17 mouse cellular contexts compared by ENCODE assay signal in the genomic region with DNA sequence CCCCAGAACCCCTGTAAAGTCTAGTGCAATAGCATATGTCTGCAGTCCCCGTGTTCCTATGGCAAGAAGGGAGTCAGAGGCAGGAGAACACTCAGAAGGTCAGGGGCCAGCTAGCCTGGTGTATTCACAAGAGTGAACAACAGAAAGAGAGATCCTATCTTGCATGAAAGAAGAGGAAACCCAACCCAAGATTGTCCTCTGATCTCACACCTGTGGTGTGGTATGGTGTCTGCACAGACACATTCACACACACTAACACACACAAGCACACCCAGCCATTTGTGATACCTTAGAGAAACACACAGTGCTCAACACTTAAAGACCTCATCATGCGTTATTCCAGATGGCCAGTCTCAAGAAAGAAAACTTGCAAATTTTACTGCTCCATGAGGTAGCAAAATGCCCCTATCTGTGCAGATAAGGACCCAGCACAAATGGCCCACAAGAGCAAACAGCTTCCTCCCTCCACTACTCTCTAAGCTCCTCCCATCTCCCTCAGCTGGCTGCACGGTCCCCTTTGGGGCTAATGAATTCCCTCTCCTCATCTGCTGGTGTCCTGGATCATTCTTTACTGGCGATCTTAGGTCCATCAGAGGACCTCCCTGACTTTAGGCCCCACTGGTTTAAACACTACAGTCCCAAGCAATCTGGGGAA.
DNase-seq lines count a peak whose midpoint lies in the region; ATAC-seq and TF ChIP-seq lines count a peak whose summit lies in the region.
"Had no signal": no experiment of that assay in that cellular context is flagged by ENCODE, and none has a peak within 500 bp of the region (broad histone marks: within the 10 kb centered on the region; RNA-seq: fewer than 3 reads in every experiment).

No protein-coding gene starts in this region.

- H3K4me3 ChIP-seq in spleen, adult 2 months (ENCODE audit: extremely low read depth, insufficient read depth, insufficient read length), result no peak overlapping the region
- no peak overlapping the region for H3K4me3 ChIP-seq in intestine, embryonic 15.5 days (replicated peaks)
- no peak overlapping the region for H3K4me3 ChIP-seq in stomach, embryonic 16.5 days (replicated peaks; ENCODE audit: low read length)
- H3K4me3 ChIP-seq: forebrain, embryonic 10.5 days; midbrain, embryonic 10.5 days; neural tube, embryonic 15.5 days had no signal

- peak overlapping the region; percentile 61 for H3K27ac ChIP-seq in spleen, adult 2 months (ENCODE audit: insufficient read depth, low read length)
- H3K27ac ChIP-seq in intestine, embryonic 15.5 days, result no peak overlapping the region
- H3K27ac ChIP-seq in stomach, embryonic 16.5 days (ENCODE audit: low read length), result 0 out of 2 replicates have a peak overlapping the region, but pooled peaks have one; percentile 3
- H3K27ac ChIP-seq: forebrain, embryonic 10.5 days; kidney, postnatal 0 days; midbrain, embryonic 10.5 days; neural tube, embryonic 15.5 days had no signal

- no peak for TF ChIP-seq POLR2A in spleen, adult 2 months (IDR thresholded peaks at IDR 0.05; ENCODE audit: low read depth, low read length)

- H3K27me3 ChIP-seq in spleen, adult 2 months (ENCODE audit: control insufficient read depth, insufficient read depth, low read length), result no peaks in the 10 kb centered on the region
- H3K27me3 ChIP-seq in intestine, embryonic 15.5 days (replicated peaks), result no peaks in the 10 kb centered on the region
- H3K27me3 ChIP-seq in stomach, embryonic 16.5 days (ENCODE audit: control insufficient read depth, insufficient read depth, low read length), result no peaks in the 10 kb centered on the region
- H3K27me3 ChIP-seq: neural tube, embryonic 15.5 days had no signal

- no peak overlapping the region for H3K9ac ChIP-seq in intestine, embryonic 15.5 days
- H3K9ac ChIP-seq in stomach, embryonic 16.5 days (ENCODE audit: low read length), result no peak overlapping the region
- H3K9ac ChIP-seq: neural tube, embryonic 15.5 days had no signal

- peak; percentile 66 for ATAC-seq in intestine, embryonic 15.5 days
- peak; percentile 45; the same call in 1 of the 2 replicates for ATAC-seq in stomach, embryonic 16.5 days (ENCODE audit: insufficient read depth, low FRiP score)
- ATAC-seq: hindbrain, embryonic 16.5 days had no signal

- TF ChIP-seq CTCF in spleen, adult 2 months (IDR thresholded peaks at IDR 0.05; ENCODE audit: extremely low read depth, insufficient read depth, insufficient read length, insufficient replicate concordance), result no peak

- no peak for DNase-seq in spleen, adult 2 months (ENCODE audit: low read depth in 1 of 2, low spot score in 2 of 2)
- DNase-seq in spleen, adult 18-20 months, result no peak
- DNase-seq in ovary, adult 18-20 months (ENCODE audit: low spot score), result no peak
- no peak for DNase-seq in urinary bladder, adult 18-20 months (ENCODE audit: low spot score in 2 of 2)
- no peak for DNase-seq in kidney, postnatal 10 days
- DNase-seq: adrenal gland, adult 8-10 months; cerebellum, adult 2 months; heart, postnatal 10 days; retina, postnatal 1 day had no signal

- H3K36me3 ChIP-seq in spleen, adult 2 months (ENCODE audit: control insufficient read depth, insufficient read depth, low read length), result no peaks in the 10 kb centered on the region
- no peaks in the 10 kb centered on the region for H3K36me3 ChIP-seq in intestine, embryonic 15.5 days
- H3K36me3 ChIP-seq in stomach, embryonic 16.5 days (ENCODE audit: control insufficient read depth, insufficient read depth, low read length), result no peaks in the 10 kb centered on the region
- H3K36me3 ChIP-seq: forebrain, embryonic 10.5 days; G1E; midbrain, embryonic 10.5 days; neural tube, embryonic 15.5 days had no signal

- no peak overlapping the region for H3K4me2 ChIP-seq in intestine, embryonic 15.5 days (replicated peaks)
- H3K4me2 ChIP-seq in stomach, embryonic 16.5 days (ENCODE audit: low read depth, low read length), result no peak overlapping the region
- H3K4me2 ChIP-seq: neural tube, embryonic 15.5 days had no signal

- H3K4me1 ChIP-seq in spleen, adult 2 months (ENCODE audit: control insufficient read depth, insufficient read depth, insufficient read length), result peaks cover 7% of the 10 kb centered on the region; the same call in 1 of the 2 replicates
- H3K4me1 ChIP-seq in intestine, embryonic 15.5 days (replicated peaks), result peaks cover 14% of the 10 kb centered on the region; the same call in 1 of the 2 replicates
- H3K4me1 ChIP-seq in stomach, embryonic 16.5 days (ENCODE audit: control insufficient read depth, insufficient read depth, low read length), result peaks cover 11% of the 10 kb centered on the region
- H3K4me1 ChIP-seq: midbrain, embryonic 10.5 days had no signal

- no peaks in the 10 kb centered on the region for H3K9me3 ChIP-seq in intestine, embryonic 15.5 days
- no peaks in the 10 kb centered on the region for H3K9me3 ChIP-seq in stomach, embryonic 16.5 days (replicated peaks; ENCODE audit: control insufficient read depth, low read length)
- H3K9me3 ChIP-seq: forebrain, embryonic 10.5 days; midbrain, embryonic 10.5 days; neural tube, embryonic 15.5 days had no signal

- WGBS in spleen, adult 2 months, result 35% methylated on average over 4 of the region's 4 CpGs
- 43% methylated on average over 4 of the region's 4 CpGs for WGBS in intestine, embryonic 15.5 days
- 41% methylated on average over 4 of the region's 4 CpGs for WGBS in stomach, embryonic 16.5 days
